ENCODE assay signal across 12 mouse cellular contexts in genomic region chr1:144330365-144331050, GRCm38 (mm10).
DNase-seq lines count a peak whose midpoint lies in the region; ATAC-seq lines count a peak whose summit lies in the region.
"Had no signal": no experiment of that assay in that cellular context is flagged by ENCODE, and none has a peak within 500 bp of the region (broad histone marks: within the 10 kb centered on the region; RNA-seq: fewer than 3 reads in every experiment).

No protein-coding gene starts in this region.

- DNase-seq in heart, adult 11 months, result peak; percentile 91
- no peak for DNase-seq in heart, postnatal 4 days
- peak; percentile 50 for DNase-seq in lung, postnatal 25 days (ENCODE audit: low spot score)
- DNase-seq in cerebellum, adult 18-20 months, result no peak
- no peak for DNase-seq in frontal cortex, postnatal 10 days (ENCODE audit: low spot score in 2 of 2)
- no peak for DNase-seq in urinary bladder, postnatal 10 days (ENCODE audit: low spot score)
- DNase-seq: cerebellum, adult 11-12 months; kidney, adult 11 months had no signal

- ATAC-seq in activated CD4-positive, CD25-positive, alpha-beta regulatory T cell, adult 4 months, result peak; percentile 96
- peak; percentile 79 for ATAC-seq in stomach, embryonic 16.5 days (ENCODE audit: insufficient read depth, low FRiP score)

- H3K9ac ChIP-seq in stomach, embryonic 16.5 days (ENCODE audit: low read length), result no peak overlapping the region

- H3K4me3 ChIP-seq in stomach, embryonic 16.5 days (replicated peaks; ENCODE audit: low read length), result no peak overlapping the region
- H3K4me3 ChIP-seq: erythroblast, embryonic 14.5 days had no signal

- no peaks in the 10 kb centered on the region for H3K9me3 ChIP-seq in stomach, embryonic 16.5 days (replicated peaks; ENCODE audit: control insufficient read depth, low read length)

- no peaks in the 10 kb centered on the region for H3K36me3 ChIP-seq in stomach, embryonic 16.5 days (ENCODE audit: control insufficient read depth, insufficient read depth, low read length)

- H3K27ac ChIP-seq in stomach, embryonic 16.5 days (ENCODE audit: low read length), result 0 out of 2 replicates have a peak overlapping the region, but pooled peaks have one; percentile 18

- no peak overlapping the region for H3K4me2 ChIP-seq in stomach, embryonic 16.5 days (ENCODE audit: low read depth, low read length)
- H3K4me2 ChIP-seq: midbrain, embryonic 11.5 days had no signal

- no peaks in the 10 kb centered on the region for H3K27me3 ChIP-seq in stomach, embryonic 16.5 days (ENCODE audit: control insufficient read depth, insufficient read depth, low read length)

- WGBS in stomach, embryonic 16.5 days, result 27% methylated on average over 8 of the region's 8 CpGs

- 0 out of 2 replicates have a peak, but pooled peaks cover 5% of the 10 kb centered on the region for H3K4me1 ChIP-seq in stomach, embryonic 16.5 days (ENCODE audit: control insufficient read depth, insufficient read depth, low read length)

Comparison
In these comparisons a context has a peak if more than half of its experiments do, and no peak if none do; other contexts are left out.
1. DNase-seq: peak in heart, adult 11 months (single experiment) and lung, postnatal 25 days (single experiment); none in heart, postnatal 4 days (single experiment), cerebellum, adult 18-20 months (0 of 2), frontal cortex, postnatal 10 days (0 of 2) and urinary bladder, postnatal 10 days (single experiment).